Mouse (Mus musculus) megakaryocyte-erythroid progenitor cell, adult 5-6 weeks (primary cell): ENCODE results near the gene Crct1. TPM values are rescaled to one million over a fixed set of nuclear protein-coding genes. Genes with fewer than 3 reads are reported as not detected.

Experiments used
- total RNA-seq, 2 experiments: library from RNA; stranded (forward) in 1 of 2; stranded (reverse) in 1 of 2; fragments of 200-1000, 215-1000 nt in 1 of 2; fragments of >200 nt in 1 of 2; fragmentation: Nextera tagmentation in 1 of 2; gene quantifications; 2 replicates each; pipeline ENCODE4 v1.2.3; 2014 to 2017

The Crct1 gene
- total RNA-seq, 2 experiments from 2014 or later: not detected

Other genes starting within 250 kb of the Crct1 start
- gene Lce1i, start 236.8 kb downstream of the Crct1 start, total RNA-seq (2014; fragmentation: Nextera tagmentation): not detected in 2 replicates
- not detected in 2 replicates for gene Lce1i, start 236.8 kb downstream of the Crct1 start, total RNA-seq (2017)
- gene Lce1j, start 225.2 kb downstream of the Crct1 start, total RNA-seq (2014; fragmentation: Nextera tagmentation): not detected in 2 replicates
- not detected in 2 replicates for gene Lce1j, start 225.2 kb downstream of the Crct1 start, total RNA-seq (2017)
- not detected in 2 replicates for gene Lce1k, start 207.8 kb downstream of the Crct1 start, total RNA-seq (2014; fragmentation: Nextera tagmentation)
- not detected in 2 replicates for gene Lce1k, start 207.8 kb downstream of the Crct1 start, total RNA-seq (2017)
- not detected in 2 replicates for gene Kprp, start 188.4 kb downstream of the Crct1 start, total RNA-seq (2014; fragmentation: Nextera tagmentation)
- not detected in 2 replicates for gene Kprp, start 188.4 kb downstream of the Crct1 start, total RNA-seq (2017)
- gene Lce1l, start 164.4 kb downstream of the Crct1 start, total RNA-seq (2014; fragmentation: Nextera tagmentation): not detected in 2 replicates
- gene Lce1l, start 164.4 kb downstream of the Crct1 start, total RNA-seq (2017): not detected in 2 replicates
- gene 2310050C09Rik, start 145.5 kb downstream of the Crct1 start, total RNA-seq (2014; fragmentation: Nextera tagmentation): not detected in 2 replicates
- not detected in 2 replicates for gene 2310050C09Rik, start 145.5 kb downstream of the Crct1 start, total RNA-seq (2017)
- not detected in 2 replicates for gene Lce3a, start 89.5 kb downstream of the Crct1 start, total RNA-seq (2014; fragmentation: Nextera tagmentation)
- not detected in 2 replicates for gene Lce3a, start 89.5 kb downstream of the Crct1 start, total RNA-seq (2017)
- not detected in 2 replicates for gene Lce3b, start 82.7 kb downstream of the Crct1 start, total RNA-seq (2014; fragmentation: Nextera tagmentation)
- gene Lce3b, start 82.7 kb downstream of the Crct1 start, total RNA-seq (2017): not detected in 2 replicates
- not detected in 2 replicates for gene Lce3c, start 71.2 kb downstream of the Crct1 start, total RNA-seq (2014; fragmentation: Nextera tagmentation)
- gene Lce3c, start 71.2 kb downstream of the Crct1 start, total RNA-seq (2017): not detected in 2 replicates
- not detected in 2 replicates for gene Lce3d, start 58.3 kb downstream of the Crct1 start, total RNA-seq (2014; fragmentation: Nextera tagmentation)
- gene Lce3d, start 58.3 kb downstream of the Crct1 start, total RNA-seq (2017): not detected in 2 replicates
- gene Lce3e, start 48.6 kb downstream of the Crct1 start, total RNA-seq (2014; fragmentation: Nextera tagmentation): not detected in 2 replicates
- gene Lce3e, start 48.6 kb downstream of the Crct1 start, total RNA-seq (2017): not detected in 2 replicates
- not detected in 2 replicates for gene Lce3f, start 23.5 kb downstream of the Crct1 start, total RNA-seq (2014; fragmentation: Nextera tagmentation)
- gene Lce3f, start 23.5 kb downstream of the Crct1 start, total RNA-seq (2017): not detected in 2 replicates
- gene Lce1m, start 3.4 kb upstream of the Crct1 start, total RNA-seq (2014; fragmentation: Nextera tagmentation): not detected in 2 replicates
- not detected in 2 replicates for gene Lce1m, start 3.4 kb upstream of the Crct1 start, total RNA-seq (2017)
- gene Gm4858, start 53.1 kb upstream of the Crct1 start, total RNA-seq (2014; fragmentation: Nextera tagmentation): not detected in 2 replicates
- gene Gm4858, start 53.1 kb upstream of the Crct1 start, total RNA-seq (2017): not detected in 2 replicates
- gene Crnn, start 129.1 kb upstream of the Crct1 start, total RNA-seq (2014; fragmentation: Nextera tagmentation): not detected in 2 replicates
- gene Crnn, start 129.1 kb upstream of the Crct1 start, total RNA-seq (2017): not detected in 2 replicates
- not detected in 2 replicates for gene Flg2, start 181.6 kb upstream of the Crct1 start, total RNA-seq (2014; fragmentation: Nextera tagmentation)
- not detected in 2 replicates for gene Flg2, start 181.6 kb upstream of the Crct1 start, total RNA-seq (2017)